Mouse (Mus musculus) left cerebral cortex, adult 9 months (tissue): ENCODE data around the gene Fen1.
"Not testable (repeated sequence)": the region's sequence is repeated elsewhere in the genome, so short reads cannot be mapped to it uniquely, and the experiment has no call there.

ENCODE experiments used
- DNase-seq, 2 experiments: peaks; one replicate each; pipeline ENCODE4 v3.0.0; 2022; ENCODE audit warnings: low spot score in 2 of 2

Fen1 gene

DNA sequence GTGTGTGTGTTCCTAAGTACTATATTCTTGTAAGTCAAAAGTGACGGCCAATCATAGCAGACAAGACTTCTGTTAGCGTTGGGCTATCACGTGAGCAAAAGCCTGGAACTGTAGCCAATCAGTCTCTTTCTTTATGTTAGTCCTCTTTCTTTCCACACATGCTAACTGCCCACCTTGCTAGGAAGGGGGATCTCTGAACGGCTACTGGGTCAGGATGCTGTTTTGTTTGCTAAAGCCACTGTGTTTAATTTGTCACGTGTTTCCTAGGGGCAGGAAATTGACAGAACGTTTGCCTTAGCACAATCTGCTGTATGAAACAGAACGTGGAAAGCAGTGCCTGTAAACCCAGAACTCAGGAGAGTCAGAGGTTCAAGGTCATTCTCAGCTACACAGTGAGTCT, 21.8 kb downstream of the Fen1 start:
- DNase-seq: no peak

DNA sequence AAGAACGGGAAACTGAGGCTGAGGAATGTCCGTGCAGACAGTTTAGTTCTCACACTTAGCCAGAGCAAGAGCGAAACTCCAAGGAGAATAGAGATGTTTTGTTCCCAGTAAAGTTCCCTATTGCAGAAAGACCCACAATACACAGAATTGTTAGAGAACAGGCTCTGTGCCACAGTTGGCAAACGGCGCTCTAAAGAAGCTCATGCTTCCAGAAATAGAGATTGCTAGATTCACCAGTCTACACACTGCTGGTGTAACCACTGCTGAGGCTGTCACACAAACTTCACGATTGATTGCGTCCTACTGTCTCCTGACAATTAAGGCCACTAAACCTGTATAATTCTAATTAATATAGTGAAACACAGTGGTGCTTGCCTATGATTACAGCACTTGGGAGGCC, 22.7 kb downstream of the Fen1 start:
- DNase-seq: peak in 1 of 2 experiments; percentile 68

DNA sequence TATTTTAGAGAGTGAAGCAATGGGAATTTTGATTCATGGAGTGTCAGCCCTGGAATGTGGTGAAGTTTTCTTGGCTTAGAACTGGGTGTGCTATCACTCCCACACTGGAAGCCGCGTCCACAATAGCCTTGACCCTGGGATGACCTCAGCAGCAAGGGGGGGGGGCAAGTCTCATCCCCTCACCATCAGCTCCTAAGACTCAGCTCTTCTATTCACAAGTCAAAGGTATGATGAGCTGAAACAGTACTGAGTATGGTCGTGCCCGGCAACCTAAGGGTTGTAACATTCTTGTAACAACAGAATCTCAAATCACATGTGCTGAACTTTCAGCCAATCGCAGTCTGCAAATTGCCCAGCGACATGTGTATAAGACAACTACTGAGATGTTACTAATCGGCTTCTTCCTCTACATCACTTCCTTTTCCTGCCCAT, 27.0 kb downstream of the Fen1 start:
- DNase-seq: no peak

DNA sequence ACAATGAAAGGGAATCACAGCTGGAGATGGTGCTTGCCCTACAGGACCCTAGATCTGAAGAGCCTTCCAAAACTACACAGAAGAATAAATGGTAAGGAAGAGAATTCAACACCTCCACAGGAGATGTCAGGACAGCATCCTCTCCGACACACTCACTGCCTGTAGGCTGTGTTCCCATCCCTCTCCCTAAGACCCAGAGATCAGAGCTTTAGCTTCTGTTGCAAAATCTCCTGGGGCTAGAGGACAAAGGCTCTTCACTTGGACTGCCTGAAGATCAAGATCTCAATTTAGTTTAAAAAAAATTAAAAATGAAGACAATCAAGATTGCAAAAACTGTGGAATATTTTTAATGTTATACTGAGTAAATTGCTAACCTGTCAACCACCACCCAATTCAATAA, 27.5 kb downstream of the Fen1 start:
- no peak for DNase-seq

DNA sequence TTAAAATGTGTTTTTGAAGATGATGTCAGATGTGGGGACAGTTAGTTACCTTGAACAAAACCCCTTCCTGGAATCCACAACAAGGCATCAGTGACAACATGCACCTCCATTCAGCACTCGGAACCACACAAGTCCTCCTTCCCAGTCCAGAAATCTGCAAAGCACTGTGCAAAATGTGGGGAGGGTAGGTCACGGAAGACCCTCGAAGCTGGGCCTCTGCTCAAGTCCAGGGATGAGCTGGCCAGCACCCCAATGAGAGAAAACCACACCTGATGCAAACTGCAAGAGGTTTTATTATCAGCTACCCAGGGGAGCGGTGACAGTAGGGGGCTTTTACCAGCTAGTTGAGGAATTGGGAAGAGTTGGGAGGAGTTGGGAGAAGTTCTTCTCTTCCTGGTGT, 29.0 kb downstream of the Fen1 start:
- DNase-seq: no peak

DNA sequence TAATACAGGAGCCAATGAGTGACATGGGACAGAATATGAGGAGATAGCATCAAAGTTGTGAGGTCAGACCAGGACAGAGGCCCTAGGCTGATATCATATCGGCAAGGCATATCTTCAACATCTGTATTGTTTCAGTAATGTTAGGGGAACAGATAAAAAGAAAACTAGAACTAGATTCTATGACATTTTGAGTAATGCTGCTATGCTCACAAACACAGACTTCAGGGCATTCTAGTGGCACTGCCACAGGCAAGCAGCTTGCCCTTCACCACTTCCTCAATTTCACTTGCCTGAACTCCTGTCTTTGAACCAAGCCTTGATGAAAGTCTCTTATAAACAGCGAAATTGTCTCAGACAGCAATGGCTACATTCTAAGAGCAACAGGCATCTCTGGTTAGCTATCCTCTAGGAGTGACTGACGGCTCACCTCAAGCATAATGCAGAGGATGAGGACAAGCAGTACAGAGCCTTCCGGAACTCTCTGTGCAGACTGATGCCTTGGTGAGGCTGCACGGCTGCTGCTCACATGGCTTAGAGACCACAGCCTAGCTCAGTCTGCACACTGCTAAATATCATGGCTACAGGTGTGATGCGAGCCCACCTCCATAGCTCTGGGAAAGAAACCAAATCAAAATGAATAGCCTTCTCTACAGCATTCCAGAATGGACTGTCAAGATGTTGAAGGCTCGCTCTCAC, 30.0 kb downstream of the Fen1 start:
- no peak for DNase-seq

DNA sequence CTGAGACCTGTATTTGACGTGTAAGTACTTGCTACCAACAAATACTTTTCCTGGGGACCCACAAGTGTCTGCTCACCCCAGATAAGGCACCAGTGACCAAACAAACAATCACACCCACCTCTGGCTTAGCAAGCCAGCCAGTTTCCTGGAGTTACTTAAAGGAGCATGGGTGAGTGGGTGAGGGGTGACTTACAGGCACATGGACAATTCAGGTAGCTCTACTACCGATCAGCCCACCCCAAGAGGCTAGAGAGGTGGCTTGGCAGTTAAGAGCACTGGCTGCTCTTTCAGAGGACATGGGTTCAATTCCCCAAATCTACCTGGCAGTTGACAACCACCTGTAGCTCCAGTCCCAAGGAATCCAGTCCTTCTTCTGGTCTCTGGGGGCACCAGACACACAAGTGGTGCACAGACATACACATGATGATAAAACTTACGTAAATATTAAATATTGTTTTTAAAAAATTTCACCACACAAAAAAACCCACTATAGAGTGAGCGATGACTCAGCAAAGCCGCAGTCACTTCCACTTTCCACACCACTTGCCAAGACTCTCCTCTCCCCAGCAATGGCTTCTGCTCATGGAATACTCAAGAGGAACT, 30.8 kb downstream of the Fen1 start:
- DNase-seq: no peak

DNA sequence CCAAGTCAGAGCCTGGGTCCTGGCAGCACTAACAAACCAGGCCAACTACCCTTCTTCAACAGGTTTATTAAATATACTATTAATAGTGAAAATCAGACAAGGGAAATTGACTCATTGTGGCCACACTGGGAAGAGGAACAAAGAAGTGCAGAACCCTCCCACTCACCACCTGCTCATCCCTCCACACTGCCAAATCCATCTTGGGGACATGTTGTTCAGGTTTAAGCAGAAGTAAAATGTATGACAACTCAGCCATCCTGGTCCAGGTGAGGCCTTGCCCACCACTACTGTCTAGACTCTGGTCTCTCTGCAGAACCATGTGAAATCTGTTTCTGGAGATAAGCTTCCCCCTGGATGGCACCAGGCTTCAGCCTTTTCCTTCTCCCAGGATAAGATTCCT, 32.1 kb downstream of the Fen1 start:
- peak in 1 of 2 experiments; percentile 74 for DNase-seq

DNA sequence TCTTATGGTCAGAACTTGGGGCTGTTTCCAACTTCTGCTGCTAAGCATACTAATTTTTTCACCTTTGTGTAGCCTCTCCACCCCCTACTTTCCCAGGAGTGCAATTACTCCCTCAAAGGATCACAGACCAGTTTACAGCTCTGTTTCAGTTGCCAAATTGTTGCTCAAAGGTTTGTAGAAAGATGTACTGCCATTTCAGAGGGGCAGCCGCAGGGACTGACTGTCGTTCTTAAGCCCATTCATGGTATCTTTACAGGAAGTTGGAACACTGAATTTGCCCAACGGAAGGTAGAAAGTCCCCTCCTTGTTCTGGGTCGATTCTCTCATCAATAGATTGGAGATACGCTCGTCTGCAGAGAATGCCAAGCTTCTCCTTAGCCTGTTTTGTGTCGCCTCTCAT, 32.6 kb downstream of the Fen1 start:
- DNase-seq: no peak

DNA sequence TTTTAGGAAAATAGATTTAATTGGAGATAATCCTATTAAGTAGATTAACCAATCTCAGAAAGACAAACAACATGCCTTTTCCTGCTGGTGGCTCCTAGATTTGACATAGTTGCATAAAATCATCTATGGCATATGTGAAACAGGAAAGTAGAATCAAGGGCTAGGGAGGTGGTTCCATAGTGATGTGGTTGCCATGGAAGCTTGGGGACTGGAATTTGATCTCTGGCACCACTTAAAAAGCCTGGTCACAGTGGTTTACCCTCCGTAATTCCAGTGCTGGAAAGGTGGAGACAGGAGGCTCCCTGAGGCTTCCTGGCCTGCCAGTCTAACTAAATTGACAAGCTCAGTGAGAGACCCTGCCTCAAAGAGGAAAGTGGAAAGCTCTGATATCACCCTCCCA, 33.5 kb downstream of the Fen1 start:
- DNase-seq: no peak

DNA sequence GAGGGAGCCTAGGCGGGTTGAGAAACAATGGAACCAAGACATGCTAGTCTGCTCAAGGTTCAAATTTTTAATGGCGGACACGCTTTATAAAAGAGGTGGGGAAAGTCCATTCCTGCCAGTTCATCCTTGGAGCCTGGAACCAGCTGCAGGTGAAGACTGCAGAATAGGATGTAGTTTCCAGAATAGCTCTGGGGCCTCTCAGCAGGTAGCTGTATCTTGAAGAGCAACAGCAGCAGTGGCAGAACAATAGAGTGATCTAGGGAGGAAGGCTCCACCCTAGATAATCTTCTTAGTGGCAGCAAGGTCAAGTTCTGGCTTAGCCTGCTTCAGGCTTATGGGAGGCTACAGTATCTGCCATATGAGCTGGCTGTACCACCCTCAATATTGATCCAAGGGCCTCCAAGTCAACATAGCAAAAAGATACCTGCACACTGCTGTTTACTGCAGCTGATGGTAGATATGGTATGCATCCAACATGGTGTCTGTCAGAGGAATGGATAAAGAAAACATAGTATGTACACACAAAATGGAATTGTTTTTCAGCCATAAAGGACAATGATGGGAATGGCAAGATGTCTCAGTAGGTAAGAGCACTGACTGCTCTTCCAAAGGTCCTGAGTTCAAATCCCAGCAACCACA, 34.2 kb downstream of the Fen1 start:
- not testable (repeated sequence) for DNase-seq

DNA sequence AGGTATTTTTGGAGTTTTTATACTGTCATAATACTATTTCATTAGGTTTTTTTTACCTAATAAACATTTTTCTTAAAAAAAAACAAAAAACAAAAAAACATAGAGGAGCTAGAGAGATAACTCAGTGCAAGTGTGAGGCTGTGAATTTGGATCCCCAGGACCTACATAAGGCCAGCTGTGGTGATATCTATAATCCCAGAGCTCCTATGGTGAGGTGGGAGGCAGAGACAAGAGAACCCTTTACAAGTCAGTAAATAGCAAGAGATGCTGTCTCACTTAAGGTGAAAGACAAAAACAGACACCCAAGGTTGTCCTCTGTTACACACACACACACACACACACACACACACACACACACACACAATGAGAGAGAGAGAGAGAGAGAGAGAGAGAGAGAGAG, 34.8 kb downstream of the Fen1 start:
- DNase-seq: no peak

DNA sequence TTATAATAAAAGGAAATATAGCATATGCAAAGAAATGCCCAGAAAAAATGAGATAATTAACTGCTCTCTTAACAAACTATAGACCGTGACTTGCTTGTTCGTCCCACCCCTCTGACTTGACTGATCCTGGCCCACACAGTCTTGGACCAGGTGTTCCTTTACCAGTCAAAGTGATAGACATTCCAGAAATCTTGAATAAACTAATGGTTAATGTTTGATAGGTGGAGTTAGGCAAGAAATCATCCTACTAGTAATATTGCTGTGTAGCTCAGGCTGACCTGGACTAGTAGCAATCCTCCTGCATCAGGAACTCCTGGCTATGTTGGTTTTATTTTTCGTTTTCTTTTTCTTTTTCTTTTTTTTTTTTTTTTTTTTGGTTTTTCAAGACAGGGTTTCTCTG, 35.5 kb downstream of the Fen1 start:
- DNase-seq: no peak

DNA sequence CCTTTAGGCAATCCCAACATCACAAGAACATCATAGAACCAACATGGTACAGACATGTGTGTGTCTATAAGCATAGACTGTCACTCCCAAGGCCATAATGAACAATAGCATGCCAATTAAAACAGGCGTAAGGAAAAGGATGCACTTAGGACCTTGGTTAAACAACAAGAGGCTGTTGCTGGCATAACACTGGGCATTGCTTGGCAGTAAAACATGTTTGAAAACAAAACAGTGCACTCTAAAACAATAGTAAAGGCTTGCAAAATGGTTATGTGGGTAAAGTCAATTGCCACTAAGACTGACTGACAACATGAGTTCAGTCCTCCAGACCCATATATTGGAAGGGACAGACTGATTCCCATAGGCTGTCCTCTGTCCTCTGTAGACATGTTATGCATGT, 36.0 kb downstream of the Fen1 start:
- no peak for DNase-seq

DNA sequence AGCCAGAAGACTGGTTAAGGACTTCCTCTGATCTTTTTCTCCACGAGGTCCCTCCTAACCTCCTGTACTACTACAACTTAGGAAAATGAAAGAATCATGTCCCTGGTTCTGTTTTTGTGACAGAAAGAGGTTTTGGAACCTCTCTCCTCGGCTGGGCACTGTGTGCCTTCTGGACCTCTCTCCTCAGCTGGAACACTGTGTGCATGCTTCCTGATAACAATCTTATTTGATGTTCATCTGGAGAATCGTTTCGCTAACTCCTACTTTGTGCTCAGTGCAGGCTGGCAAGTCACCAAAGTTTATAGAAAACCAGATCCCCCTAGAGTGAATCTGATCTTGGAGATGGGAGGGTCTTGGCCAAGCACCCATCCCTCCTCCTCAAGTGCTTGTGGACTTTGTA, 36.9 kb downstream of the Fen1 start:
- DNase-seq: no peak

DNA sequence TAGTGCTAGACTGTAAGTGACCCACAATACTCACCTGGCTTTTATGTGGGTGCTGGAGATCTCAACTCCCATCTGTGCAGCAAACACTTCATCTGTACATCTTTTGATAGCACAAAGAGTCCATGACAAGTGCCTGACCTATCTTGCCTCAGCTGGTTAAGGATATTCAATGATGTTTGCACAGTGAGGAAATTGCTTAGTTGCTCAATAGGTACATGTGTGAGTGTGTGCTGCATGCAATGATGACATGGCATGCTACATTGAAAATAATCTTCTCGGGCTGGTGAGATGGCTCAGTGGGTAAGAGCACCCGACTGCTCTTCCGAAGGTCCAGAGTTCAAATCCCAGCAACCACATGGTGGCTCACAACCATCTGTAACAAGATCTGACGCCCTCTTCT, 38.0 kb downstream of the Fen1 start:
- DNase-seq: not testable (repeated sequence)

DNA sequence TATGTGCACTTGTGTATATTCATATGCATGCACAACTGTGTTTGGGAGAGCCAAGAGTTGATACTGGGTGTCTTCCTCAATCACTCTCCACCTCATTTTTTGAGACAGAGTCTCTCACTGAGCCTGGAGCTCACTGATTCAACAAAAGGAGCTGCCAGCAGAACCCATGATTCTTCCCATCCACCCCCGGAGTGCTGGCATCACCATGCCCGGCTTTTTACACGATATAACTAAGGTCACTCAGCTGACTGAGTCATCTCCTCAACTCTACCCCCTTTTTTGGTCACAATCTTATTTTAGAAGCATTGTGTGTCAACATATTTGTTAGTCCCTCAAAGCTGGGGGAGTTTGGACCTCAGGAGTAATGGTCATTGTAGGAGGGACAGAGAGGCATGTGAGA, 40.1 kb downstream of the Fen1 start:
- DNase-seq: no peak

DNA sequence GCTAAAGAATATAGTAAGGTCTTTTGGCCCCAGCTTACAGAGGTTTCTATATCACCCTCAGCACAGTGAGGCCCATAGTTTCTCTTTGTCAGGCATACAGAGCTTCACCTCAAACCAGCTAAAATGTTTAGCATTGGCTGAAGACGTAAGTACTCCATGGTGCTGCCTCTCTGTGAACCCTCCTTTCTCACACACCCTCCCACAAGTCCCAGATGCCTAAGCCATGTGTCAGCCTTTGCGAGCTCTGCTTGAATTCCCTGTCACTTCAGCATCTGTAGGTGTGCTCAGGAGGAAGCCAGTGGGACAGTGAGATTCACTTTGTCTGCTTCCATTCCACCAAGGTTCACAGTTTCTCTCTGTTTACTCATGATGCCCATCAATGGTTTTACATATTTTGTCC, 46.2 kb downstream of the Fen1 start:
- no peak for DNase-seq

DNA sequence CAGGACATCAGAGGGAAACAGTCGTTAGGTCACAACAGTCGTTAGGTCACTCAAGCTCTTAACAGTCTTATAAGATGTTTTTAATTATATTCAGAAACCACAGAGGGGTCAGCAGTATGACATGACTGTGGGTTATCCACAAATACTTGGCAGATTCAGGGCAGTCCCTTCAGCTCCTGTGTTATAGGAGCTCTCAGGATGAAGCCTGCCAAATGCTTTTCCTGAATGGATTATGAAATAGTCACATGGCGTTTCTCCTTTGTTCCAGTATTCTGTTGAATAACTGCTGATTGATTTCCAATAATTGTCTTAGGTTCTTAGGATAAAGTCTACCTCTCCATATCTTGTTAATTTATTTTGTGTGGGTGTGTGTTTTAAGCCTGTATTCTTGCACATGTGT, 54.8 kb downstream of the Fen1 start:
- DNase-seq: no peak
